Mouse (Mus musculus): ENCODE measurements at regions not wholly inside any gene's neighbourhood (a gene's known extent, or its start where the extent isn't known, plus 50 kb on each side); places are given as distances from the start of the nearest gene placed in this dataset.

DNA sequence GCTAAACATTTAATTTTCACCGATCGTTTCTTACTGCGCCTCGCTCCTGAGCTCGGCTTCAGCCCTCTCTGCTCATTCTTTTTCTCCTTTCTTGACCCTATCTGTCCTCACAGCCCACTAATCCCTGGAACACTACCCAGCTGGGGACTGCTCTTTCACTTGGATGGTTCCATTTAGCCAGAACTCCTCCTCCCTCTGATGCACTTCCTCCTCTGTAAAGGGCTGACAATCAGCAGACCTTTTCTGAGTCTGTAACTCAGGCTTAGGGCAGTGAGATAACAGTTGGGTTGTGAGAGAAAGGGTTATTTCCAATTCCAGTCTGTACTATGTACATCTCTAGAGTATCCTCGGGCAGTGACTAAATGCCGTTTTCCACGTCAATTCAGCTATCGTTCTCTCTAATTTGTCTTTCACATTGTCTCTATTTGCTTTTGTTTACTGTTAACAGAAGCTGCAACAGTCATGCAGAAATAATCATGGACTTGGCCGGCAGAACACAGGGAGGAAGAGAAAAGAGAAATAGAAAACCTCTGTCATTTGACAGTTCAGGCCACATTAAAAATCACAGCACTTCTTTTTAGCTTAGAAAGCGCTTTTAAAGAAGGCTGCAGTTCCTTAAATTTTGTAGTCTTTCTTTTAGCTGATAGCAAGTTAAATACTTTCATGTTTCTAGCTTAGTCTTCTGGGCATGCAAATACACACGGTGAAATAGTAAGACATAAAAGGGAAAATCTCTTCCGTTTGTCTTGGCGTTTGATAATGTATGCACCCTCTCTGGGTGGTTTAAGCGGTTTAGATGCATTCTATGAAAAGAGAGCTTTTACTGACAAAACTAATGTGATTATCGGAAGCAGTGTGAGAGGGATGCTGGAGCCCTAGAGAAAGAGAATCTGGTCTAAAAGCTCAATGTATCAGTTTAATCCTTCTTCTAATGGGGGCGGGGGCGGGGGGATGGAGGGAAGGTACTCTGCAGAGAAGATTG lies 94.7 kb upstream of the Fam181b start:
- DNase-seq = peak; percentile 62 to 75

- no peak for DNase-seq
Observed at GRCm38 (mm10) chr7:92985683-92986070, 94.0 kb upstream of the Fam181b start.

- DNase-seq = no peak
Observed at GRCm38 (mm10) chr7:92998886-92999285, 80.8 kb upstream of the Fam181b start.

DNA sequence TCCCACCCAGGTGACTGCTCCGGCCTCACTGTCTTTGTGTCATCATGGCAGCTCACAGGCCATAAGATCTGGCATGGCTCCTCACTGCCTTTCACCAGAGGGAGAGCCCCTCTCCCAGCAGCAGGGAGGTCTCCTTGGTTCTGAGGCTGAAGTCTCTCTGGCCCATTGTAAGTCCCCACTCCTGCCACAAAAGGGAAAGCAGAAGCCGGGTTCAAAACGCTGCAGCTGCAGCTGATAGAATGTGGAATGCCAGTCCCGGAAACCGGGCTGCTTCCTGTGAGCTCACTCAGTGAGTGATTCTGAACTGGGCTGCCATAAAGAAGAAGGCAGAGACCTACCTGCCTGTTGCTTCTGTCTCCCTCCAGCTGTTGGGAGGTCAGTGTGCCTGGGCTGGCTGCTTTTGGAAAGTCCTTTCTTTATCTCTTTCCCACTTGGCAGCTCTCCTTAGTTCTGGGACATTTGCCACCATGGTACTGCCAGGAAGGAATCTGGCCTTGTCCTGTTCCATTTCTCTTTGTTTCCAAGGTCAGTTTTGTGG lies 72.9 kb upstream of the Fam181b start:
- peak; percentile 86 to 87 for DNase-seq

DNA sequence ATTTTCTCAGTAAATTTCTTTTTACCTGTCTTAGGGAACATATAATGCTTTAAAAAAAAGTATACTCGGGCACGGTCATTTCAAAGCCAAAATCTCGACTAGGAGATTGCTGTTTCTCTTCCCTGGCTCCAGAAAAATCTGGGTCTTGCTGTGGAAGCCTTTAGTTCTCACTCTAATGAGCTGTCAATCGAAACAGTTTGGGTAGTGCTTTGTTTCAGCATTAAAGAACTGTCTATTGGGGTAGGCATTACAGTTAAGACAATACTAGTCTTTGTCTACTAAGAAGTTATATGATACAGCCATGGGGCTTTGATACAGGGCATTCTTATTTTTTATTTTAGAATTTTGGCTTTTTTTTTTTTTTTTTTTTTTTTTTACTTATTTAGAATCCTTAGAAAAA lies 71.9 kb upstream of the Fam181b start:
- no peak for DNase-seq

DNA sequence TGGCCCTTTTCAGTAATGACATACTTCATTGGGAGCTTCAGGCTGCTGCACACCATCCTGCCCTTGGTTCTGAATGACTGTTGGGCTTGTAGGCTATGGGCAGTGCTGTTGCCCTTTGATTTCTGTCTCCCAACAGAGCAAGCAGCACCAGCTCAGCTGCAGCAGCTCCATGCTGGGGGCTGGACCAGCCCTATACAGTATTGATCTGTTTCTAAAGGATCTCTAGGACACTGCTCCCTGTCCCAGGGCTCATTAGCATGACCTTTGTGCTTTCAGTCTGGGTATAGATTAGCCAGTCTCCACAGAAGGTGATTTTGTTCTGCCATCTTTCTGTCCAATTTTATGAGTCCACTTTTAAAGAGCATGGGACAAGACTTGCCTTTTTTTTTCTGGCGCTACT lies 60.3 kb upstream of the Fam181b start:
- no peak for DNase-seq

GRCm38 (mm10) chr7:93023489-93024130 lies 56.1 kb upstream of the Fam181b start:
- no peak for DNase-seq

DNA sequence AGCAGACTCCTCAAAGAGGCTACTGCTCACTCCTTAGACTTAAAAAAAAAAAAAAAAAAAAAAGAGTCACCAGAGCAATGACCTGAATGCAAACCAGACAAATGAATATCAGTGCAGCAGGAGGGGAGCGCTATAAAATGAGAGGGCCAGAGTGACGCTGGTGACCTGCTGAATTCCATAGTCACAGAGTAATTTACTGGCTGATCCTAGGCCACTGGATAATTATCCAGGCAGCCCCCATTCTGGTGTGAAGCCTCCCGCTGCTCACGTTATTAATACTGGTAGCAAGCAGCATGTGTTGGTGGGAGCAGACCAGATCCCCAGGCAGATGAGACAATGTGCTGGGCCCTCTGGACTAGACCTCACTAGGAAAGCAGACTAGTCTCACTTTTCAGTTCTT lies 53.4 kb upstream of the Fam181b start:
- DNase-seq = no peak
